Mouse (Mus musculus) liver, adult (tissue): Measurements from ENCODE around the gene Lilra6.
"Not testable (repeated sequence)": the region's sequence is repeated elsewhere in the genome, so short reads cannot be mapped to it uniquely, and the experiment has no call there.

ENCODE experiments used
- GATA4 ChIP-seq: IDR thresholded peaks from 2 replicates; pipeline ENCODE4 v1.6.1; 2014; ENCODE audit warnings: mild to moderate bottlenecking, low read length; ENCODE audit not compliant: insufficient replicate concordance

Lilra6 gene

DNA sequence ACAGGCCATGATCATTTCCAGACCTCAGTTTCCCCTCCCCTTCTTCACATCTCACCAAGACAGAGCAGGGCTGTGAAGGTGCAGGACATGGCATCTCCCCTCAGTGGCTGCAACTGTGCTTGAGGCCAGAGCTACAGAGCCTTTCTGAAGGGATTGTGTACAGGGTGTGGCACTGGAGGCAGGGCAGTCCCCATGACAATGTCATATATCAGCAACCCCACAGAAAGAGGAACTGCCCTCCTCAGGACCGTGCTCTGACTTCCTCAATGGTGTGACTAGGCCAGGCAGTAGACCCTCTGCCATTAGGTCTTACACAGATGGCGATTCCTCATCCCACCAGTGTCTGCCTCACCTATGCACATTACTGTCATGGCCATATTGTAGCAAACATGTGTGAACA lies at the start of gene Lilra6:
Gene Lilra6, minus strand, starts transcription at position 117 of the 400 bp plus-strand sequence.
- not testable (repeated sequence) for TF ChIP-seq GATA4

- TF ChIP-seq GATA4 = no peak
Measured at GRCm38 (mm10) chr7:3962017-3962416, 46.7 kb upstream of the Lilra6 start.

DNA sequence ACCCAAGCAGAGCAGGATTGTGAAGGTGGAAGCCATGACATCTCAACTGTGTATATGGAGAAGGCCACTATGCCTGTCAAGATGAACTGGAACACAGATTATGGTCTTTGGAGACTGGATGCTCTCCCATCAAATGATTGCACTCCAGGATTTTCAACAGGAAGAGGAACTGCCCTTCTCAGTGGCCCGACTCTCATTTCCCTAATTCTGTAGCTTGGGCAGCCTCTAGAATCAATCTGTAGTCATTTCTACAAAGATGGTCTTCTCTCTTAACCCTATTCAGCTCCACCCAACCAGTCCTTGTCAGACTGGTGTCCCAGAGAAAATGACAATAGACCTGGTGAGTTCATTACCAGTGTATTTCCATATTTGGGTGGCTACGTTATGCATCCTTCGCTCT lies 42.1 kb upstream of the Lilra6 start:
- TF ChIP-seq GATA4 = no peak

GRCm38 (mm10) chr7:3949159-3949558 lies 33.9 kb upstream of the Lilra6 start:
- no peak for TF ChIP-seq GATA4

DNA sequence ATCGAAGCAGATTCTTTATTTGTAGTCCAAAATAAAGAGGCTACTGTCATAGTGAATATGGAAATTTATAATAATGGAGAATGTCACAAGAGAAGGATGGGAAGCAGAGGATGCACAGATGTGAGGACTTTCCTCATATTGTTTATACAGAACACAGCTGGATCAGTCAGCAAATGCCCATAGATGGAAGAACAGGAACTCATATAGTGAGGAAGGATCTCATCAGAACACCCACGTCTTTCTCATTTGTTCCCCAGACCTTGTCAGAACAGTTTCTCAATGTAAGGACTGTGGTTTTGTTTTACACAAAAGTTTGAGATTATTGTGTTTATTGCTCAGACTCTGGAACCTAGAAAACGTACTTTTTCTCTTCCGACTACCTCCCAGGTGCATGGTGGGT lies 32.9 kb upstream of the Lilra6 start:
- TF ChIP-seq GATA4 = no peak

- no peak for TF ChIP-seq GATA4
Measured at GRCm38 (mm10) chr7:3946117-3946516, 30.8 kb upstream of the Lilra6 start.

DNA sequence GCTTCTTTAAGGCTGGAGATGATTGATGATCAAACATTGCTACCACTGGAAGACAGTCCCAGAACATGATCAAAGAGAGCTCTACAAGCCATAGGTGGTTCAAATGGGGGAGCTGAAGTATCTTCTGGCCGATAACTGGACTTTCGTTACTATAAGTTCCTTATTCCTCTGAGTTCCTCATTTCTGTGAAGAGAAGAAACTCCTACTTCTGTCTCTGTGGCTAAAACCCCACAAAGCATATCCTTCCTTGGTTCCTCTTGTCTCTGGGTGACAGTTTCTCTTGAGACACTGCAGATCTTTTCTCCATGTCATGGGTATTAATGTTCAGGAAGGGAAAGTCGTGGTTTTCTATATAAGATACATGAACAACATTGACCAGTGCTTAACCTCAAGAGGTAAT lies 25.6 kb upstream of the Lilra6 start:
- TF ChIP-seq GATA4 = no peak

DNA sequence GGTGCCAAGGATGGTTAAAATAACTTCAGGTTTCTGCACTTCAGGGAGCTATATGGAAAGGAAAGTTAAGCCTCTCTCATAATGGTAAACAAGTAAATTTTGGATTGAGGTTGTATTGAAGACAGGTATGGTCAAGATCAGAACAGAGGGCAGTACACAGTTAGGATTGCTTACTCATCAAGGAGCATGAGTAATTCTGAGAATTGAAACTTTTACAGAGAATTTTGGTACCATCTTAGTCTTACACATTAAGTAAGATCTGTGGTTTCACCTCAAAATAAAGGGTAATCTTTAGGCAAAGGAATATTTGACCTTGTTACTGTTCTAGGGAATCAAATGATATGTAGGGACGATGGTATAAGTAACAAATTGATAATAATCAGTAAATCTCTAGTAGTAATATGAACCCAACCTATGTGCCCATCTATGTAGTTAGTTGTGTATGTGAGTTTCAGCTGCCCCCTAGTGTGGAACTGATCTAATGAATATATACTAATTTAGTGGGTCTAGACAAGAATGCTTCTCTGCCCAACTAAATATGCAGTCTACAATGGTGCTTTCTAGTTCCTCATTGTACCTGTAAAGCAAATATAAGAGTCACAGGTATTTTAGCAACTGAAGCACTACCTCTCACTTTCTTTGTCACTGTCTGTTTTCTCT lies 24.7 kb upstream of the Lilra6 start:
- no peak for TF ChIP-seq GATA4

DNA sequence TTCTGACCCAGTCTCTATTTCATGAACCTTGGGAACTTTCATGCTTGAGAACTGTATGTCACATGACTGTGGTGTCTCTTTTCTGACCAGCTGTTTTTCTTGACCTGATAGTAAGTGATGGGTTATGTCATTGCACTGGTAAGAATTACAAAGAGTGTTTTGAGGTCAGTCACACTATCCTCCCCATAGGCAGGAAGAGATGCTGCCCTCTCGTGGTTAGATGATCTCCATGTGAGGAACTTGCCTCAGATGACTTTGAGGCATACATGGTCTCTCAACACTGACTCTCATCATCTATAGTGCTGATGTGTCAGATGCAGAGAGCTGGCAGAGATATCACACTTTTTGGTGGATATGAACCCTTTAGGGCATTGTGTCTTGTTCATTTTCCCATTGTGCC lies 11.6 kb downstream of the Lilra6 start:
- no peak for TF ChIP-seq GATA4

DNA sequence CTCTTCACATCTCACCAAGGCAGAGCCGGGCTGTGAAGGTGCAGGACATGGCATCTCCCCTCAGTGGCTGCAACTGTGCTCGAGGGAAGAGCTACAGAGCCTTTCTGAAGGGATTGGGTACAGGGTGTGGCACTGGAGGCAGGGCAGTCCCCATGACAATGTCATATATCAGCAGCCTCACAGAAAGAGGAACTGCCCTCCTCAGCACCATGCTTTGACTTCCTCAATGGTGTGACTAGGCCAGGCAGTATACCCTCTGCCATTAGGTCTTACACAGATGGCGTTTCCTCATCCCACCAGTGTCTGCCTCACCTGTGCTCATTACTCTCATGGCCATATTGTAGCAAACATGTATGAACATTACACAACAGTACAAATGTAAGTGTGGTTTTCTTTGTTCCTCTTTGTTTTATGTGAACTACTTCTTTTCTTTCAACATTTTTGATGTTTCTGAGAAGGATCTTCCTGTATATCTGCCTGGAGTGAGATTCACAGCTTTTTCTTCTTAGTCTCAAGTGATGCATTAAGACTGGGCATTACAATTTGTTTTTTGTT lies 17.2 kb downstream of the Lilra6 start, which contains the start of gene Gm14548:
Gene Gm14548, minus strand, starts transcription at position 85 of the 555 bp plus-strand sequence.
- TF ChIP-seq GATA4 = not testable (repeated sequence)
